Mouse (Mus musculus) heart, adult 9 months (tissue): ENCODE measurements at regions not wholly inside any gene's neighbourhood (a gene's known extent, or its start where the extent isn't known, plus 50 kb on each side); places are given as distances from the start of the nearest gene placed in this dataset.

ENCODE experiments used
- DNase-seq, 2 experiments: peaks; one replicate each; pipeline ENCODE4 v3.0.0; 2022; ENCODE audit warnings: low spot score in 2 of 2

GRCm38 (mm10) chr17:45797121-45797520 is 63.5 kb upstream of the 1600014C23Rik start:
- no peak for DNase-seq

GRCm38 (mm10) chr17:45794926-45795325 is 61.3 kb upstream of the 1600014C23Rik start:
- no peak for DNase-seq

GRCm38 (mm10) chr17:45790959-45791520 is 57.4 kb upstream of the 1600014C23Rik start:
- DNase-seq: no peak

GRCm38 (mm10) chr17:45789777-45790176 is 56.1 kb upstream of the 1600014C23Rik start:
- DNase-seq: no peak

GRCm38 (mm10) chr17:45784905-45785304 is 51.3 kb upstream of the 1600014C23Rik start:
- DNase-seq: no peak

GRCm38 (mm10) chr17:45784496-45784895 is 50.9 kb upstream of the 1600014C23Rik start:
- no peak for DNase-seq
